Mouse (Mus musculus): ENCODE measurements around the gene Micall2.

The Micall2 gene

GRCm38 (mm10) chr5:139682631-139682977 is 53.5 kb downstream of the Micall2 start:
- no peak for DNase-seq (ENCODE audit: low read depth, low spot score)

GRCm38 (mm10) chr5:139681832-139682630 is 54.1 kb downstream of the Micall2 start:
- DNase-seq (ENCODE audit: low read depth, low spot score): no peak

- DNase-seq (ENCODE audit: low read depth, low spot score): no peak
Observed at GRCm38 (mm10) chr5:139675707-139675967, 60.5 kb downstream of the Micall2 start.

- no peak for DNase-seq (ENCODE audit: low read depth, low spot score)
Observed at GRCm38 (mm10) chr5:139674940-139675706, 61.0 kb downstream of the Micall2 start.

- no peak for DNase-seq (ENCODE audit: low read depth, low spot score)
Observed at GRCm38 (mm10) chr5:139669380-139669779, 66.8 kb downstream of the Micall2 start.

GRCm38 (mm10) chr5:139668494-139668893 is 67.6 kb downstream of the Micall2 start:
- peak; percentile 11 for DNase-seq (ENCODE audit: low read depth, low spot score)

GRCm38 (mm10) chr5:139666496-139666895 is 69.6 kb downstream of the Micall2 start:
- DNase-seq (ENCODE audit: low read depth, low spot score): no peak

- no peak for DNase-seq (ENCODE audit: low read depth, low spot score)
Observed at GRCm38 (mm10) chr5:139665375-139665774, 70.8 kb downstream of the Micall2 start.

- DNase-seq (ENCODE audit: low read depth, low spot score): no peak
Observed at GRCm38 (mm10) chr5:139661713-139662112, 74.4 kb downstream of the Micall2 start.

- no peak for DNase-seq (ENCODE audit: low read depth, low spot score)
Observed at GRCm38 (mm10) chr5:139659307-139659706, 76.8 kb downstream of the Micall2 start.

- DNase-seq (ENCODE audit: low read depth, low spot score): no peak
Observed at GRCm38 (mm10) chr5:139658865-139659264, 77.3 kb downstream of the Micall2 start.

- DNase-seq (ENCODE audit: low read depth, low spot score): no peak
Observed at GRCm38 (mm10) chr5:139657959-139658602, 78.1 kb downstream of the Micall2 start.

All from retina, adult 2 months (tissue).